ENCODE assay signal across 8 mouse cellular contexts in genomic region chr7:68129546-68130253, GRCm38 (mm10).
DNase-seq lines count a peak whose midpoint lies in the region; ATAC-seq lines count a peak whose summit lies in the region.

No protein-coding gene starts in this region.

- H3K27me3 ChIP-seq in intestine, embryonic 15.5 days (replicated peaks), result no peaks in the 10 kb centered on the region
- H3K27me3 ChIP-seq in midbrain, embryonic 10.5 days (ENCODE audit: low read depth, poor library complexity, severe bottlenecking), result no peaks in the 10 kb centered on the region

- no peaks in the 10 kb centered on the region for H3K36me3 ChIP-seq in intestine, embryonic 15.5 days
- H3K36me3 ChIP-seq in midbrain, embryonic 10.5 days, result no peaks in the 10 kb centered on the region

- peak overlapping the region; percentile 78 for H3K4me2 ChIP-seq in intestine, embryonic 15.5 days (replicated peaks)

- peaks cover 15% of the 10 kb centered on the region for H3K4me1 ChIP-seq in intestine, embryonic 15.5 days (replicated peaks)
- peaks cover 56% of the 10 kb centered on the region for H3K4me1 ChIP-seq in midbrain, embryonic 10.5 days

- peak overlapping the region; percentile 81 for H3K27ac ChIP-seq in intestine, embryonic 15.5 days
- H3K27ac ChIP-seq in midbrain, embryonic 10.5 days (replicated peaks), result peak overlapping the region; percentile 89

- peak overlapping the region; percentile 50 for H3K9ac ChIP-seq in intestine, embryonic 15.5 days

- DNase-seq in adipocyte (ENCODE audit: low spot score), result peak; percentile 83
- peak; percentile 91 for DNase-seq in embryo, embryonic 10 days (ENCODE audit: low spot score)
- peak; percentile 82 for DNase-seq in gastrocnemius, postnatal 14 days
- peak; percentile 90 to 95 for DNase-seq in left cerebral cortex, postnatal 25 days (ENCODE audit: low spot score in 2 of 2)
- peak; percentile 80 for DNase-seq in midbrain, embryonic 10.5 days (ENCODE audit: low spot score)
- peak; percentile 90 for DNase-seq in right cerebral cortex, postnatal 4 days

- peak overlapping the region; percentile 60 for H3K4me3 ChIP-seq in intestine, embryonic 15.5 days (replicated peaks)
- peak overlapping the region; percentile 73 for H3K4me3 ChIP-seq in midbrain, embryonic 10.5 days

- intact Hi-C loops in gastrocnemius, postnatal 14 days (cut with DNase I; ENCODE audit: low total_unique reads), result loop anchor here (2.0 to 10.0 kb wide), 3 partner anchors 175 to 322 kb away; partner anchors contain the start of gene Igf1r
- intact Hi-C loops in left cerebral cortex, postnatal 25 days (cut with DNase I), result loop anchor here (1.0 to 5.0 kb wide), 3 partner anchors 77 to 178 kb away; no protein-coding TSS in a partner anchor

- ATAC-seq in intestine, embryonic 15.5 days, result peak; percentile 69
- ATAC-seq in activated CD4-positive, CD25-positive, alpha-beta regulatory T cell, adult 4 months, result no peak

- H3K9me3 ChIP-seq in intestine, embryonic 15.5 days, result no peaks in the 10 kb centered on the region
- H3K9me3 ChIP-seq in midbrain, embryonic 10.5 days (replicated peaks), result no peaks in the 10 kb centered on the region

- 1% methylated on average over 19 of the region's 19 CpGs for WGBS in intestine, embryonic 15.5 days
- WGBS in midbrain, embryonic 10.5 days, result 5% methylated on average over 19 of the region's 19 CpGs
